Mouse (Mus musculus) layer of hippocampus, adult 2 months (tissue): ENCODE results near the gene Hist1h4a. TPM values are rescaled to one million over a fixed set of nuclear protein-coding genes. Genes with fewer than 3 reads are reported as not detected.
"Not testable (repeated sequence)": the region's sequence is repeated elsewhere in the genome, so short reads cannot be mapped to it uniquely, and the experiment has no call there.

Experiments used
- DNase-seq, 2 experiments: peaks; one replicate each; pipeline ENCODE4 v3.0.0; 2022; ENCODE audit warnings: low spot score in 2 of 2
- H3K27ac ChIP-seq: fragments of 200-600 bp; 2 replicates; pipeline ENCODE4 v1.8.1; 2022
- H3K4me3 ChIP-seq: fragments of 200-600 bp; 2 replicates; pipeline ENCODE4 v1.8.1; 2022; ENCODE audit warnings: mild to moderate bottlenecking
- CTCF ChIP-seq: fragments of 200-600 bp; conservative IDR thresholded peaks from 2 replicates; pipeline ENCODE4 v1.8.1; 2022; ENCODE audit warnings: antibody characterized with exemption, mild to moderate bottlenecking, moderate library complexity
- long read RNA-seq, 2 experiments: library from polyadenylated mRNA; stranded (forward); transcript quantifications; one replicate each; pipeline ENCODE4 v2.0.0; 2021; ENCODE audit warnings: borderline mapping rate in 2 of 2
- total RNA-seq, 2 experiments: library from RNA; stranded (reverse); gene quantifications; 2 replicates each; pipeline ENCODE4 v1.2.3; 2021

Gene Hist1h4a
- total RNA-seq: 10 to 100 TPM; 46.0 to 55.3 TPM
- long read RNA-seq, experiment 1: 0 reads
- long read RNA-seq, experiment 2: 0 reads

DNA sequence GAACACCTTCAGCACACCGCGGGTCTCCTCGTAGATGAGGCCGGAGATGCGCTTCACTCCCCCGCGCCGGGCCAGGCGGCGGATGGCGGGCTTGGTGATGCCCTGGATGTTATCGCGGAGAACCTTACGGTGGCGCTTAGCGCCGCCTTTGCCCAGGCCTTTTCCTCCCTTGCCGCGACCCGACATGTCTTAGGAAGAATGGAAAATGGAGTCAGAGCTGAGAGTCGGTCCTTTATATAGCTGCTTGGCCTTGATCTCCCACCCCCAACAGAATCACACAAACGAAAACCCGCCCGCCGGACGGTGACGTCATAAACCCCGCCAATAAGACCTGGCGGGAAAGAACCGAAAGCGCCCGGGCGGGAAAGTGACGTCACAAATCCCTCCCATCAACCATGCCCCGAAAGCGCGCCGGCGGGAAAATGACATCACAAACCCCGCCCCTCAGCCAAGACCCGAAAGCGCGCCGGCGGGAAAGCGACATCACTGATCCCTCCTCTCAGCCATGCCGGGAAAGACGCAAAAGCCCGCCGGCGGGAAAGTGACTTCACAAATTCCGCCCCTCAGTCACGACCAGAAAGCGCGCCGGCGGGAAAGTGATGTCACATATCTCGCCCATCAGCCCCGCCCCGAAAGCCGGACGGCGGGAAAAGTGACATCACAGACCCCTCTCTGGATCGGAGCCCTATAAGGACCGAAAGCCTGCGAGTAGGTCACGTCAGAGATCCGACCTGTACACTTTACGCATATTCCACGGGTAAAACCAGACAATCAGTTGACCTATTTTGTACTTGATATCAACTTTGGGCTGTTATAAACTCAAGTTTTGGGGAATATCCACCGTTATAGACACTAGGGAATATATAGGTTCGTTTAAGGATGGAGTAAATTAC is at the start of gene Hist1h4a:
TSS of gene Hist1h4a (minus strand) at position 259 of the 893 bp plus-strand sequence.
- TF ChIP-seq CTCF: no peak
- Histone ChIP-seq H3K4me3 (peak within 1 kb of the TSS; percentile 69), H3K27ac (peak within 1 kb of the TSS; percentile 86)
- peak; percentile 99 for DNase-seq

DNA sequence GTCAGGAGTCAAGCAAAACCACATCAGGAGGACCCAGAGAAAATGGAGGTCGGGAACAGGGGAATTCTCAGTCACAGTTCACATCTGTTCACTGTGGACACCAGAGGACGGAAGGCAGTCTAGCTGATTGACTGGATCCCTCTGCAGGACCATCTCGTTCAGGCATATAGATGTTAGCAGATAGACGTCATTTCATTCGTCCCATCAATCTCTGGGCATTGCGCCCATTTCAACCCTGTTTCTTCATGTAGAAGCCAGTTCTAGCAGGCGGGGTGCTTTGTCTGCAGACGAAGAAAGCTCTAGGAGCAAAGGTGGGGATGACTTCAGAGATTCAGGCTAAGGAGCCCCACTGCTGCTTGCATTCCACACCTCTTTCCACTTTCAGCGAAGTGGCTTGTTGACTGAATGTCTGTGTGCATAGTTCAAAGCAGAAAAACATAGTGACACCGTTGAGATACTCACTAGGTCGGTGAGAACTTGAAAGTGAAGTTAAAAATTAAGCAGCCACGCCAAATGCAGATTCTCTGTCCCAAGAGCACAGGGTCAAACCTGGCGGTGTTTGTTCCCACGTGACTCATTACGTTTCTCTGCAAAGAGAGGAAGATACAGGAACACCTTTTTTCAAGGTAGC is 45.5 kb upstream of the Hist1h4a start, which contains the start of gene Slc17a2:
TSS of gene Slc17a2 (plus strand) at position 572 of the 631 bp plus-strand sequence.
- Histone ChIP-seq H3K27ac (peak within 1 kb of the TSS; percentile 59; the same call in 1 of the 2 replicates), H3K4me3 (no peak within 1 kb of the TSS)
- no peak for TF ChIP-seq CTCF
- DNase-seq: no peak

DNA sequence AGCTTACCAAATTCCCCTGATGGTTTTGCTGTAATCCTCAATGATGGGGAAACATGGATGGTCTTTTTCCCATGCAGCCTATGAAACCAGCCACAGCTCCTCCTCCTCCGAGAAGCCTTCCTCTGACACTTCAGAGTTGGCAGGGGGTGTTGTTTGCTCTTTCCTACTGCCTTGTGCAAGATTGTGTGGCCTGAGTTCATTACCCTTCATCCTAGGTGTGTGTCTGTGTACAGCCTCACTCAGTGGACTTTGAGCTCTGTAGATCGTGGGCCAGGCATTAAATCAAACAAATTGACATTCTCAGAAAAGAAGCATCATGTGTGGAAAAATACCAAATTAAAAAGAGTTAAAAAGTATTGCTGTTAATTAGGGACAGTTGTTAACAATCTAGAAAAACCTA is 43.5 kb upstream of the Hist1h4a start:
- no peak for DNase-seq
- no peak for TF ChIP-seq CTCF
- Histone ChIP-seq H3K4me3 (no peak overlapping the region), H3K27ac (no peak overlapping the region)

DNA sequence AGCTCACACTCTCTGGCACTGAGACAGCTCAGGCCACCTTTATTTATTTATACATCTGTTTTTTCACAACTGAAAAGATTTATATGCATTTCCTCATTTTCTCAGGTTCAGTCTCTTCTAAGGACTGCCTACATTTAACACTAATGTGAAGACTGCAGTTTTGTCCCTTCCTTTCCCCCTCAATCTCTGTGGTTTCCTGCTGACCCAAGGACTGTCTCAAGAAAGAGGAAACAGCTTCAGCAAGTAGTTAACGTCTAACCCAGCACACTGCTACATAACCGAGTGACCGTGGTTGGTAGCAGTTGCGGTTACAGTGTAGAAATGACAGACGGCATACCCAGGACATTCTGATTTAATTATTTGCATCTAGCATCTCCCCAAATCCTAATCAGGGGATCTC is 38.4 kb upstream of the Hist1h4a start:
- no peak for DNase-seq
- Histone ChIP-seq H3K27ac (no peak overlapping the region), H3K4me3 (no peak overlapping the region)
- TF ChIP-seq CTCF: no peak

DNA sequence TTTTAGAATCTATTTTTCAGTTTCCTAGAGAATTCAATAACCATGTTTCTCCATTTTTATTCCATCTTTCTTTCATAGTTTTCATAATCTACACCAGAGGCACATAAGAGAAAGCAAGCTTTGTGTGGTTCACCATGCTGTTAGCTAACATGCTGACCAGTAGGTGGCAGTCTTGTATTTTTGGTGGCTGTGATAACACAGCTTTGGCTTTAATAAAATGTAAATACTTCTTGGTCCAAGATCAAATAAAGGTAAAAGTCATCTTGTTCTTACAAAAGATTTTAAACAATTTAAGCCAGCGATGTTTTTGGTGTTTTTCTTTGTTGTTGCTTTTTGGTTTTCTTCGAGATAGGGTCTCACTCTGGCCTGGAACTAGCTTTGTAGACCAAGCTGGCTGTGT is 31.5 kb upstream of the Hist1h4a start:
- no peak overlapping the region for H3K27ac ChIP-seq
- TF ChIP-seq CTCF: peak; percentile 94
- H3K4me3 ChIP-seq: no peak overlapping the region
- peak; percentile 44 to 70 for DNase-seq

DNA sequence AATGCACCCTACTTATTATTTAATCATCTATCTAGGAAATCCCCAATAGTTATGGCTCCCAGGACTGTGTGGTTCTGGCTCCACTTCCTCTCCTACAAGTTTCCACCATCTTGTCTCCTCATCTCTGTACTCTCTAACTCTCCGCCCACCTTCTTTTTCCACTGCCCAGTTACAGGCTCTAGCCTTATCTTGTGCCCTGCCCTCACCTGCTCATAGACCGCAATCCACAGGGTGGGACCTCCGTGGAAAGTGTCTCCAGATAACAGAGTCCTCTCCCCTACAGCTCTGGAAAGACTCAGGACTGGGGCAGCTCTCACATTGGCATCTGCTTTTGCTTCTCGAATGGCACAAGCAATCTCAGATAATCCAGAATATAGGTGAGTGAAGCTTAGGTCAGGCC is 18.0 kb upstream of the Hist1h4a start:
- Histone ChIP-seq H3K4me3 (no peak overlapping the region), H3K27ac (no peak overlapping the region)
- DNase-seq: no peak
- TF ChIP-seq CTCF: no peak

DNA sequence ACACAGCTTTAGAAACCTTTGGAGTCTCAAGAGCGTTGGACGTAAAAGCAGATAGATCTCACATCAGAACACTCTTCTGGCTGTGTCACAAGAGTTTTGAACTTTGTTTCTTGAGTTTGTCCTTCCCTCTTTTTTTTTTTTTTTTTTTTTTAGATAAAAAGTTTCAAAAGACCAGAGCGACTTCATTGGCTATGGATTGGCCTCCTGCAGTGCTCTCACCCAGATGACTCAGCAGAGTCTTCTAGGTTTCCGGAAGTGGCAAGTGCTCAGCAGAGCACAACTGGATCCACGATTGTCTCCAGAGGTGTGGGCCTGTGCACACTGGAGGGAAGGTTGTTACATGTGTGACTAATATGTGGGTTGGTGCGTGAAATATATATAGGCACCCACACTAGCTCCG is 17.3 kb upstream of the Hist1h4a start:
- DNase-seq: no peak
- H3K27ac ChIP-seq: no peak overlapping the region
- H3K4me3 ChIP-seq: no peak overlapping the region
- no peak for TF ChIP-seq CTCF

GRCm38 (mm10) chr13:23772561-23773313 is 11.7 kb upstream of the Hist1h4a start:
- peak; percentile 43 to 47 for DNase-seq
- 0 out of 2 replicates have a peak, but pooled peaks have one; percentile 7 for TF ChIP-seq CTCF
- H3K4me3 ChIP-seq: peak overlapping the region; percentile 29
- H3K27ac ChIP-seq: no peak overlapping the region

- DNase-seq, H3K27ac ChIP-seq, H3K4me3 ChIP-seq: not testable (repeated sequence)
Observed at GRCm38 (mm10) chr13:23769613-23770012, 8.6 kb upstream of the Hist1h4a start, which contains the start of gene Trim38. Gene Trim38 (plus strand): TSS chr13:23769913.

GRCm38 (mm10) chr13:23768834-23769397 is 7.9 kb upstream of the Hist1h4a start:
- Histone ChIP-seq H3K27ac (no peak overlapping the region), H3K4me3 (no peak overlapping the region)
- no peak for DNase-seq
- no peak for TF ChIP-seq CTCF

- H3K4me3 ChIP-seq: no peak overlapping the region
- no peak for TF ChIP-seq CTCF
- DNase-seq: no peak
- no peak overlapping the region for H3K27ac ChIP-seq
Observed at GRCm38 (mm10) chr13:23766772-23767171, 5.7 kb upstream of the Hist1h4a start.

DNA sequence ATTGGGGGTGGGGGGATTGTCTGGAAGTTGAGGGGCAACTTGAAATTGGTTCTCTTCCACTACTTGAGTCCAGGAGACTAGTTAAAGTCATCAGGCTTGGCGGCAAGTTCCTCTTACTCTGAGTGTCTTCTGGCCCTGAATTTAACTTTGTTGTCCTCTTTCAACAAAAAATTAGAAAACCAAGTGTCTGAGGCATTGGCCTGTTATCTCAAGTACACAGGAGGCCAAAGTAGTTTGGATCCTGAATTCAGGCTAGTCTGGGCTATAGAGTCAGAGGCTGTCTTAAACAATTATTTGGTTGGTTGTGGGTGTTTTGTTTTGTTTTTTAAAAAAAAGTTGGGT is 4.1 kb upstream of the Hist1h4a start:
- no peak for DNase-seq
- Histone ChIP-seq H3K4me3 (no peak overlapping the region), H3K27ac (no peak overlapping the region)
- TF ChIP-seq CTCF: no peak
